Mouse (Mus musculus) cerebellum, adult 11 months (tissue): ENCODE results near the gene Itm2c.
A peak's percentile ranks its signal among the peaks of the same experiment; 100 is the strongest.

Source experiments
- DNase-seq: peaks from one replicate; pipeline ENCODE4 v3.0.0; 2022

Gene Itm2c

GRCm38 (mm10) chr1:85894231-85894747, at the start of gene Itm2c:
TSS of gene Itm2c (plus strand) at chr1:85894281.
- peak; percentile 85 for DNase-seq

GRCm38 (mm10) chr1:85844981-85845380, 49.1 kb upstream of the Itm2c start:
- DNase-seq, result no peak

GRCm38 (mm10) chr1:85845476-85845875, 48.6 kb upstream of the Itm2c start:
- DNase-seq, result no peak

- DNase-seq, result no peak
These were observed 45.1 kb upstream of the Itm2c start for GRCm38 (mm10) chr1:85849016-85849415.

GRCm38 (mm10) chr1:85850851-85851250, 43.2 kb upstream of the Itm2c start:
- DNase-seq, result no peak

DNA sequence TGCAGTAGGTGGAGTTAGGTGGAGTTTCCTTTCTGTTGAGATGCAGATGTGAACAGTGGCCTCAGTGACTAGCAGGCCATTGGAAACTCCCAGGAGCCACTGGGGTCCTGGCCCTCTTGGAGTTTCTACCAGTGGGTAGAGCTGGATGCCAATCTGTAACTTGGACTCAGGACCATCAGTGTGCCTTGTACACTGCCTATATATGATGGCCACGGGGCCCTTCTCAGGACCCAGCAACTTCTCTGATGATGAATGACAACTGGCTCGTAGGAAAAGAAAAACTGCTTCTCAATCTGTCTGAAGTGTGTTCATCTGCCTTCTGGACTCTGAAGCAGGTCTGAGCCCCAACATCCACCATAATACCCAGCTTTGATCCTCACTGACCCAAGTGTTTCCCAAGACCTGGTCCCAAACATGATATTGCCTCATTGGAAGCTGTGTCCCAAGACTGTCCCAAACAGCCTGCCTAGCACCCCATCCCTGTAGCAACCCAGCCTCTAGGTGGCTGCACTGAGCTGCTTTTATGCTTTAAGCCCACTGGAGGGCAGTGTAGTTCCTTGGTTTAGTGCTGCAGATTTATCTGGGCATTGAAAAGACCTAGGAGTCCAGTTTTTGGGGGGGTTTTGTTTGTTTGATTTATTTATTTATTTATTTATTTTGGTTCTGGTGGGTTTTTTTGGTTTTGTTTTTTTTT, 40.9 kb upstream of the Itm2c start:
- DNase-seq, result peak; percentile 62

GRCm38 (mm10) chr1:85853865-85854264, 40.2 kb upstream of the Itm2c start:
- DNase-seq, result no peak

DNA sequence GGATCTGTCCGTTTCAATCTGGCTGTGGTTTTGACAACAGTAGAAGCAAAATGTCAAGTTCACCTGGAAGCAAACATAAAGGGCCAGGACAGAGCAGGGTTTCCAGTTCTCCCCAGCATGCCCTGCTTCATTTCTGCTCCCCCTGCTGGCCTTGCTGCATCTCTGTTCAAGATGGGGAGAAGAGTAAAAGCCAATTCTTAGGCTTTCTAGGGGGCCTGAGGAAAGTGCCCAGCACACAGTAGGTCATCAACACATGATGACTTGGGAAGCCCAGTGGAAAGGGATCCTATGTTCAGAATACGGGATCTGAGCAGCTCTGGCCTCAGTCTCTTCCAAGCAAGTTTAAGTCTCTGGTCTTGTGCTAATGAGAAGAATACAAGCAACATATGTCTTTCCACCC, 39.6 kb upstream of the Itm2c start:
- no peak for DNase-seq

DNA sequence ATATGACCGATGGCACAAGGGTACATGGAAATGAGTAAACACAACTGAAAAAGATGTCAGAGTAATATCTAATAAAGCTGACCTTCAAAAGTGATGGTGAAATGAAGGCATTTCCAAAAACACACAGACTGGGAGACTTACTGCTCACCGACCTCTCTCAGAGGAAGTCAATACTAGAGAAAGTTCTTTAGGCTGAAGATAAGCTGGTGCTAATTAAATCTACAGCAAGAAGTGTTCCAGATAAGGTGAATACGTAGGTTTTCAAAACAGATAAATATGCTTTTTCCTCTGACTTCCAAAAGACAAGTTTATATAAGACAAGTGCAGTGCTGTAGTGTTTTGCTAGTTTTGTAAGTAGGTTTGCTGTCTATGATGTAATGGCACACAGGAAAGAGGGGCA, 37.8 kb upstream of the Itm2c start:
- DNase-seq, result no peak

DNA sequence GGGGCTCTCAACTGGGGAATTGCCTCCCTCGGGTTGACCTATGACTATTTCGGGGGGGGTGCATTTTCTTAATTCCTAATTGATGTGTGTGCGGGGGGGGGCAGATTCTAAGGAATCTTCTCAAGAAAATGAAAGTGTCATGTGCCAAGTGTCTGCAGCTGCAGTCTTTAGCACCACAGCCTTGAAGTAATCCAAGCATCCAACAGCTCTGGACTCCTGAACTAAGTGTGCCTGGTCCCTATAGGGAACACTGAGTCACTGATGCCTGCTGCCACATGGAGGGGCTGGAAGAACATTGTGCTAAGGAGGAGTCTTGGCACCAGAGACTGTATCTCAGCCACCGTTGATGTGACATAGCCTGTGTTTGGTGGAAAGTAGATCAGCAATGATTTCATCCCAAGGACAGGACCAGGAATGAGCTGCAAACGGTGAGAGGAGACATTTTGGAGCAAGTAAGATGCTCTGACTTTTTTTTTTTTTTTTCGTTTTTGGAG, 36.8 kb upstream of the Itm2c start:
- no peak for DNase-seq

DNA sequence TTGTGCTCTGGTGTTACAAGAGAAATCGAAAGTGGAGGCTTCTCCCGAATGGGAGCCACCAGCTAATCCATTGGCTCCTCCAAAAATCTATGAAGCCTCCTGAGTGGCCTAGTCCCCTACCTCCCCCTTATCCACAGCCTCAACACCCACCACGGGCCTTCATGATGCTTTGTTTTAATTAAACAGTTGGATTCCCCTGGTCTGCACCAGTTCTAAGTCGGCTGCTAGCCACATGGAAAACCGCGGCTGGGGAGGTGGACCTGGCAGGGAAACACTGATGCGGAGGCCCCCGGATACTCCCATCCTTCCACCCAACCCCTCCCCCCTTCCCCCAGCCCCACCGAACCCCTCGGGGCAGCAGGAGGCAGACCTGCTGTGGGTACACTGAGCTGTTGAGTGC, 29.7 kb upstream of the Itm2c start:
- no peak for DNase-seq

DNA sequence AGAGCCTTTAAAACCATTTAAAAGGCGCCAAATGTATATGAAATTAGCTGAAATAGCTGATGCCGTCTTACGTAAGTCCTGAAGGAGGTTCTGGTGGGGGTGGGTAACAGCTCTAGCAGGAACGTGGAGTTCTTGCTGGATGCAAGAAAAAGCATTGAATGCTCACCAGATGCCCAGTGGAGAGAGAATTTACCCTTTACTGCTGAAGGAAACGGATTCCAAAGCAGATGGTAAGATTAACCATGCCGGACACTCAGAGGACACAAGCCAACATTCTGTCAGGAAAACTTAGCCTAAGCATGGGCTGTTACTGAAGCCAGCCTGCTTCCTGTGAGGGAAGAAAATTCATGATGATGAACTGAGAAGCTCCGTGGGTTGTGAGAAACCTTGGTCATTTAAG, 24.1 kb upstream of the Itm2c start:
- peak; percentile 24 for DNase-seq

GRCm38 (mm10) chr1:85870546-85870945, 23.5 kb upstream of the Itm2c start:
- DNase-seq, result no peak

DNA sequence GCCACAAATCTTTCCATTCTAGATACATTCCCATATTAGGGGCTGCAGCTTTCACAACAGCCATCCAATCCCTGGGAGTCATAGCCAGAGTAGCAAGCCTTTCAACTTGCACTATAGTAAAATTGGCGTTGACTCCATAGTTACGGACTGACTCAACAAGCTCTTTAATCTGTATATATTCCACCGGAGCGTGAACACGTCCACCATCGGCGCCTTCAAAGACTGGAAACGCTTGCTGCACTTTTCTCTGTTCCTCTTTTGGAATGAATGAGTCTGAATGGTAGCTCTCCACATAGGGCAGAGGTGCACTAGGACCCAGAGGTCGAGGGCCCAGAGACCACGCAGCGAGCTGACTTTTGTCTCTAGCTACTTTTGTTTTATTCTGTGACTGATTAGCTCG, 12.1 kb upstream of the Itm2c start:
- no peak for DNase-seq

DNA sequence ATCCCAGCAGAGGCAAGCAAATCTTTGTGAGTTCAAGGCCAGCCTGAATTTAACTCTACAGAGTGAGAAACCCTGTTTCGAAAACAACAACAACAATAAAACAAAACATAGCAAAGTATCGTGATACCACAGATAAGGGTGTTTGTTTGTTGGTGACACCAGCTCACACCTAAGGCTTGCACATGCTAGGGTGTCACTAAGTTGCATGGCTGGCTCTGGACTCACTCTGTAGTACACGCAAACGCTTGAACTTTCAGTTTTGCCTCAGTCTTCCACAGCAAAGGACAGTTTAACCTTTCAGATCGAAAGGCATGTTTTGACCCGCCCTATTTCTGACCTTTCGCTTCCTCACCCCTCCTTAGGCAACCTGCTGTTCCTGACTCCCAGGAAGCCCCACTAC, 6.9 kb upstream of the Itm2c start:
- no peak for DNase-seq

DNA sequence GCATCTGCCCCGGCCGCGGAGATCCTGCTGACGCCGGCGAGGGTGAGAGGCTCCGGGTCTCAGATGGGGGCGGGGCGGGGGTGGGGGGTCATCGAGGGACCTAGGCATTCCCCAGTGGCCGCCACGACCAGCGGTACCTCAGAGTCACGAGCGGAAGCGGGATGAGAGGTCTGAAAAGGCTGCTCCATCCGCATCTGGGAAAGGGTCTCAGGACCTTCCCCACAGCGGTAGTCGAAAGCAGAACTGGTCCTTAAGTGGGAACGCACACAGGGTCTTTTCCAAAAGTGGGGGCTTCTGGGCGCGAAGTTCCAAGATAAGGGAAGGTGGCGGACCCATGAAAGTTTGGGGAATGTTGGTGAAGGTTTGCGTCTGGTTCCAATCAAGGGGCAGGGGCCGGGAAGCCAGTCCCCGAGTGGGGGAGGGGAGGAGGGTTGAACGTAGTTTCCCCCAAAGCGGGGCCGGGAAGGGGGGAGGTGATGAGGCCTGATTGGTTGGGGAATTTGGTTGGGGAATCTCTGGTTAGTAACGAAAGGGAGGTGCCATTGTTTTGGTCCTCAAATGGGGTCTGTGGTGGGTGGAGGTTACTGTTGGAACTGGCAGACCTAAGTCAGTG, 773 bp downstream of the Itm2c start:
- peak; percentile 53 for DNase-seq

GRCm38 (mm10) chr1:85895391-85895837, 1.3 kb downstream of the Itm2c start:
- peak; percentile 55 for DNase-seq

DNA sequence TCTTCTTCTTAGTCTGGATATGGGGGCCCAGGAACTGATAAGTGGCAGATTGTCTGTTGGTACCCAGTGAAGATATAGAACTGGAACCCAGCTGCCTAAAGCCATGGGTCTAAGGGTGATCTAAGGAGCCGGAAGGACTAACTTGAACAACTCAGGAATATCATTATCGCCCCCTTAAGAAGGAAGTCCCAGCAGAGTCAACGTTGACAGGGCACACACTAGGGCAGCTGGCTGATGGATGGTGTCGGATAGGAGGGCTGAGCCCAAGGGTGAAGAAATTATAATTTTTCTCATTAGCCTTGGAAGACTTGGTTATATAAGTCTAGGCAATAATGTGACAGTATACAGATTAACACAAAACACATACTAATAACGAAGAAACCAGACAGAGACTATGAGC, 2.0 kb downstream of the Itm2c start:
- DNase-seq, result no peak

GRCm38 (mm10) chr1:85896781-85897700, 3.0 kb downstream of the Itm2c start:
- no peak for DNase-seq

- DNase-seq, result peak; percentile 6
These were observed 4.0 kb downstream of the Itm2c start for GRCm38 (mm10) chr1:85897901-85898760.

DNA sequence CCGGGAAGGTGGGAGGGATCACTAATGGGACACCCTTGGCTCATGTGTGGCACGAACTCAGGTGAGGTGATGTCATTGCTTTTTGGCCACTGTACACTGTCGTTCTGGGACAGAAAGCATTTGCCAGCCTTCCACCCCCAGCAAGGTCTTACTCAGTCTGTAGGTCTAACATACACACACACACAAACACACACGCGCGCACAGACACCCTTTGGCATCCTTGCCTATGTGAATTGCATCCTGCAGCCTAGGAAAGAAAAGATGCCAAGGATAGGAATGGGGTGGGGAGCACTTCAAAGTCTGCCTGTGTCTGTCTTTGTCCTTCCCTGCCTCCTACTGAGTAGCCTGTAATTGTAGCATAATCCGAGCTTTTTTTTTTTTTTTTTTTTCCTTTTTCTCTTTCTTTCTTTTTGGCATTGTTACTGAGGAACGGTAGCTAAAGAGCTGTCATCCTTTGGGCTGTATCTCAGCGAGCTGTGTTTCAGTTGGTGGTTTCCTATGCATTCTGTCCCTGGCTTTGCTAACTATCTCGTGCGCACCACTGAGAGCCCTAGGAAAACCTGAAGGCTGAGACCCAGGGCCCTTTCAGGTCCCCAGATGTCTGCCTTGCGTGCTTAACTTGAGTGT, 4.8 kb downstream of the Itm2c start:
- peak; percentile 62 for DNase-seq

DNA sequence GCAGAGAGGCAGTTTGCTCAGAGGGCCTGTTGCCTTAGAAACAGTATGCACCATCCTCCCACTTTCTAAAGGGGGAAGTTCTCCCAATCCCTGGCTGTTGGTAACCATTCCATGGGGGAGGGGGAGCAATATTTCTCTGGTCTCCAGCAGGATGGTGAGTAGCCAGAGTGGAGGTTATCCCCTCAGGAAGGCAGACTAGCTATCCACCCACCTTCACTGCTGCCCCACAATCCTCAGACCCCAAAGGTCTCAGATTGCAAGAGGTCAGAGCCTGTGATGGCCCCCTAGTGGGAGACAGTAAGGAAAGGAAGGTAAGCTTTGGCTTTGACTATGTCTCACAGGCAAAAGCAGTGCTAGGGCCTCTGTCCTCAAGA, 5.3 kb downstream of the Itm2c start:
- peak; percentile 17 for DNase-seq
